Mouse (Mus musculus): ENCODE measurements around the gene Olfm3. TPM values are rescaled to one million over a fixed set of nuclear protein-coding genes. Genes with fewer than 3 reads are reported as not detected.

Olfm3 gene
- polyA plus RNA-seq, 1 experiment from 2014 or later = not detected

- Histone ChIP-seq H3K4me2 (no peak overlapping the region), H3K27me3 (ENCODE audit: control insufficient read depth, insufficient read depth, low read length) (no peaks in the 10 kb centered on the region), H3K27ac (ENCODE audit: low read depth, low read length) (no peak overlapping the region), H3K9ac (ENCODE audit: low read depth, low read length) (no peak overlapping the region), H3K36me3 (ENCODE audit: control insufficient read depth, insufficient read depth, low read length) (no peaks in the 10 kb centered on the region), H3K4me3 (ENCODE audit: low read depth, low read length) (no peak overlapping the region), H3K9me3 (replicated peaks; ENCODE audit: control insufficient read depth, low read length) (no peaks in the 10 kb centered on the region), H3K4me1 (ENCODE audit: control insufficient read depth, insufficient read depth, low read length) (no peaks in the 10 kb centered on the region)
- ATAC-seq (replicated peaks; ENCODE audit: insufficient number of reproducible peaks, low FRiP score, low TSS enrichment) = no peak
- WGBS (ENCODE audit: insufficient replicate concordance) = 67% methylated on average over 2 of the region's 2 CpGs
Observed at GRCm38 (mm10) chr3:114930796-114931195, 26.9 kb downstream of the Olfm3 start.

GRCm38 (mm10) chr3:114932881-114933280, 29.0 kb downstream of the Olfm3 start:
- ATAC-seq (replicated peaks; ENCODE audit: insufficient number of reproducible peaks, low FRiP score, low TSS enrichment) = no peak
- no peaks in the 10 kb centered on the region for H3K27me3 ChIP-seq (ENCODE audit: control insufficient read depth, insufficient read depth, low read length)
- H3K27ac ChIP-seq (ENCODE audit: low read depth, low read length) = no peak overlapping the region
- no peaks in the 10 kb centered on the region for H3K9me3 ChIP-seq (replicated peaks; ENCODE audit: control insufficient read depth, low read length)
- no peaks in the 10 kb centered on the region for H3K36me3 ChIP-seq (ENCODE audit: control insufficient read depth, insufficient read depth, low read length)
- H3K9ac ChIP-seq (ENCODE audit: low read depth, low read length) = no peak overlapping the region
- H3K4me1 ChIP-seq (ENCODE audit: control insufficient read depth, insufficient read depth, low read length) = no peaks in the 10 kb centered on the region
- H3K4me3 ChIP-seq (ENCODE audit: low read depth, low read length) = no peak overlapping the region
- WGBS (ENCODE audit: insufficient replicate concordance) = 87% methylated on average over 2 of the region's 2 CpGs
- H3K4me2 ChIP-seq = no peak overlapping the region

- no peak overlapping the region for H3K4me3 ChIP-seq (ENCODE audit: low read depth, low read length)
- H3K36me3 ChIP-seq (ENCODE audit: control insufficient read depth, insufficient read depth, low read length) = no peaks in the 10 kb centered on the region
- no peaks in the 10 kb centered on the region for H3K4me1 ChIP-seq (ENCODE audit: control insufficient read depth, insufficient read depth, low read length)
- no peaks in the 10 kb centered on the region for H3K27me3 ChIP-seq (ENCODE audit: control insufficient read depth, insufficient read depth, low read length)
- H3K9ac ChIP-seq (ENCODE audit: low read depth, low read length) = no peak overlapping the region
- no peaks in the 10 kb centered on the region for H3K9me3 ChIP-seq (replicated peaks; ENCODE audit: control insufficient read depth, low read length)
- ATAC-seq (replicated peaks; ENCODE audit: insufficient number of reproducible peaks, low FRiP score, low TSS enrichment) = no peak
- no peak overlapping the region for H3K27ac ChIP-seq (ENCODE audit: low read depth, low read length)
- no peak overlapping the region for H3K4me2 ChIP-seq
Observed at GRCm38 (mm10) chr3:114954904-114955303, 51.0 kb downstream of the Olfm3 start.

GRCm38 (mm10) chr3:114959311-114959967, 55.6 kb downstream of the Olfm3 start:
- no peak overlapping the region for H3K4me3 ChIP-seq (ENCODE audit: low read depth, low read length)
- no peak for ATAC-seq (replicated peaks; ENCODE audit: insufficient number of reproducible peaks, low FRiP score, low TSS enrichment)
- WGBS (ENCODE audit: insufficient replicate concordance) = 82% methylated on average over 7 of the region's 7 CpGs
- no peak overlapping the region for H3K4me2 ChIP-seq
- no peaks in the 10 kb centered on the region for H3K4me1 ChIP-seq (ENCODE audit: control insufficient read depth, insufficient read depth, low read length)
- H3K9me3 ChIP-seq (replicated peaks; ENCODE audit: control insufficient read depth, low read length) = no peaks in the 10 kb centered on the region
- no peak overlapping the region for H3K27ac ChIP-seq (ENCODE audit: low read depth, low read length)
- no peak overlapping the region for H3K9ac ChIP-seq (ENCODE audit: low read depth, low read length)
- no peaks in the 10 kb centered on the region for H3K27me3 ChIP-seq (ENCODE audit: control insufficient read depth, insufficient read depth, low read length)
- no peaks in the 10 kb centered on the region for H3K36me3 ChIP-seq (ENCODE audit: control insufficient read depth, insufficient read depth, low read length)

- WGBS (ENCODE audit: insufficient replicate concordance) = 52% methylated on average over 4 of the region's 4 CpGs
- Histone ChIP-seq H3K4me3 (ENCODE audit: low read depth, low read length) (no peak overlapping the region), H3K4me1 (ENCODE audit: control insufficient read depth, insufficient read depth, low read length) (no peaks in the 10 kb centered on the region), H3K36me3 (ENCODE audit: control insufficient read depth, insufficient read depth, low read length) (no peaks in the 10 kb centered on the region), H3K9ac (ENCODE audit: low read depth, low read length) (no peak overlapping the region), H3K4me2 (no peak overlapping the region), H3K27me3 (ENCODE audit: control insufficient read depth, insufficient read depth, low read length) (no peaks in the 10 kb centered on the region), H3K27ac (ENCODE audit: low read depth, low read length) (no peak overlapping the region), H3K9me3 (replicated peaks; ENCODE audit: control insufficient read depth, low read length) (no peaks in the 10 kb centered on the region)
- no peak for ATAC-seq (replicated peaks; ENCODE audit: insufficient number of reproducible peaks, low FRiP score, low TSS enrichment)
Observed at GRCm38 (mm10) chr3:114962316-114963083, 58.6 kb downstream of the Olfm3 start.

- Histone ChIP-seq H3K36me3 (ENCODE audit: control insufficient read depth, insufficient read depth, low read length) (no peaks in the 10 kb centered on the region), H3K27ac (ENCODE audit: low read depth, low read length) (no peak overlapping the region), H3K9me3 (replicated peaks; ENCODE audit: control insufficient read depth, low read length) (no peaks in the 10 kb centered on the region), H3K4me1 (ENCODE audit: control insufficient read depth, insufficient read depth, low read length) (no peaks in the 10 kb centered on the region), H3K9ac (ENCODE audit: low read depth, low read length) (no peak overlapping the region), H3K27me3 (ENCODE audit: control insufficient read depth, insufficient read depth, low read length) (no peaks in the 10 kb centered on the region), H3K4me2 (no peak overlapping the region), H3K4me3 (ENCODE audit: low read depth, low read length) (no peak overlapping the region)
- no peak for ATAC-seq (replicated peaks; ENCODE audit: insufficient number of reproducible peaks, low FRiP score, low TSS enrichment)
Observed at GRCm38 (mm10) chr3:114971183-114971582, 67.3 kb downstream of the Olfm3 start.

GRCm38 (mm10) chr3:114972522-114972921, 68.6 kb downstream of the Olfm3 start:
- 56% methylated on average over 1 of the region's 1 CpGs for WGBS (ENCODE audit: insufficient replicate concordance)
- Histone ChIP-seq H3K4me1 (ENCODE audit: control insufficient read depth, insufficient read depth, low read length) (no peaks in the 10 kb centered on the region), H3K9me3 (replicated peaks; ENCODE audit: control insufficient read depth, low read length) (no peaks in the 10 kb centered on the region), H3K4me3 (ENCODE audit: low read depth, low read length) (no peak overlapping the region), H3K9ac (ENCODE audit: low read depth, low read length) (no peak overlapping the region), H3K4me2 (no peak overlapping the region), H3K27ac (ENCODE audit: low read depth, low read length) (no peak overlapping the region), H3K36me3 (ENCODE audit: control insufficient read depth, insufficient read depth, low read length) (no peaks in the 10 kb centered on the region), H3K27me3 (ENCODE audit: control insufficient read depth, insufficient read depth, low read length) (no peaks in the 10 kb centered on the region)
- ATAC-seq (replicated peaks; ENCODE audit: insufficient number of reproducible peaks, low FRiP score, low TSS enrichment) = no peak

GRCm38 (mm10) chr3:114990828-114991227, 87.0 kb downstream of the Olfm3 start:
- Histone ChIP-seq H3K9ac (ENCODE audit: low read depth, low read length) (no peak overlapping the region), H3K4me2 (no peak overlapping the region), H3K27me3 (ENCODE audit: control insufficient read depth, insufficient read depth, low read length) (no peaks in the 10 kb centered on the region), H3K36me3 (ENCODE audit: control insufficient read depth, insufficient read depth, low read length) (no peaks in the 10 kb centered on the region), H3K4me1 (ENCODE audit: control insufficient read depth, insufficient read depth, low read length) (no peaks in the 10 kb centered on the region), H3K9me3 (replicated peaks; ENCODE audit: control insufficient read depth, low read length) (no peaks in the 10 kb centered on the region), H3K27ac (ENCODE audit: low read depth, low read length) (no peak overlapping the region), H3K4me3 (ENCODE audit: low read depth, low read length) (no peak overlapping the region)
- no peak for ATAC-seq (replicated peaks; ENCODE audit: insufficient number of reproducible peaks, low FRiP score, low TSS enrichment)
- WGBS (ENCODE audit: insufficient replicate concordance) = 87% methylated on average over 2 of the region's 2 CpGs

GRCm38 (mm10) chr3:114995956-114996355, 92.1 kb downstream of the Olfm3 start:
- no peak overlapping the region for H3K27ac ChIP-seq (ENCODE audit: low read depth, low read length)
- no peaks in the 10 kb centered on the region for H3K9me3 ChIP-seq (replicated peaks; ENCODE audit: control insufficient read depth, low read length)
- H3K9ac ChIP-seq (ENCODE audit: low read depth, low read length) = no peak overlapping the region
- no peaks in the 10 kb centered on the region for H3K4me1 ChIP-seq (ENCODE audit: control insufficient read depth, insufficient read depth, low read length)
- no peaks in the 10 kb centered on the region for H3K36me3 ChIP-seq (ENCODE audit: control insufficient read depth, insufficient read depth, low read length)
- no peak overlapping the region for H3K4me3 ChIP-seq (ENCODE audit: low read depth, low read length)
- no peaks in the 10 kb centered on the region for H3K27me3 ChIP-seq (ENCODE audit: control insufficient read depth, insufficient read depth, low read length)
- H3K4me2 ChIP-seq = no peak overlapping the region
- WGBS (ENCODE audit: insufficient replicate concordance) = 65% methylated on average over 1 of the region's 1 CpGs
- ATAC-seq (replicated peaks; ENCODE audit: insufficient number of reproducible peaks, low FRiP score, low TSS enrichment) = no peak
